ENCODE assay signal across 27 mouse cellular contexts in the genomic region with DNA sequence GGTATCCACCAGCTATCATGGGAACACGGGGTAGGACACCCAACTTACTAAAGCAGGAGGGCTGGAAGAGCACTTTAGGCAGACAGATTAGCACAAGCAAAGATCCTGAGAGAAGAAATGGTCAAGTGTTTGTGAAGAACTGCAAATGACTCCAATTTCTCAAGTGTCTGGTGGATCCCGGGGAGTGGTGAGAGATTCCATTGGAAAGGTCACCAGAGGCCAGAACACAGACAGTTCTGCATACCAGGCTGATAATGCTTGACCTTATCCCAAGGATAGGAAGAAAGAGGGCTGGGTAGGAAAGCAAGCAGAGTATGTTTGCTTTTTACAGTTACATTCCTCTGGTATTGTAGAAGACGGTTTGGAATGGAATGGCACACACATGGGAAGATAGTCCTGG.
DNase-seq lines count a peak whose midpoint lies in the region; ATAC-seq and TF ChIP-seq lines count a peak whose summit lies in the region.
"Had no signal": no experiment of that assay in that cellular context is flagged by ENCODE, and none has a peak within 500 bp of the region (broad histone marks: within the 10 kb centered on the region; RNA-seq: fewer than 3 reads in every experiment).

No protein-coding gene starts in this region.

- in situ Hi-C loops in ES-E14 (cut with MboI; ENCODE audit: low sequenced_read_pairs in 2 of 2, unreplicated experiment in 2 of 2): no loop called here

- H3K27ac ChIP-seq in heart, embryonic 12.5 days (ENCODE audit: poor library complexity, severe bottlenecking): 0 out of 2 replicates have a peak overlapping the region, but pooled peaks have one; percentile 23
- H3K27ac ChIP-seq in ES-E14 (ENCODE audit: insufficient read depth, low read depth, low read length, poor library complexity, severe bottlenecking): no peak overlapping the region
- H3K27ac ChIP-seq: embryonic facial prominence, embryonic 10.5 days; embryonic facial prominence, embryonic 15.5 days; forebrain, embryonic 13.5 days; kidney, embryonic 15.5 days; limb, embryonic 12.5 days; liver, embryonic 15.5 days; neural tube, embryonic 15.5 days had no signal

- no peaks in the 10 kb centered on the region for H3K36me3 ChIP-seq in heart, embryonic 12.5 days
- H3K36me3 ChIP-seq in ES-E14 (ENCODE audit: control insufficient read depth, insufficient read depth, low read length, poor library complexity, severe bottlenecking): no peaks in the 10 kb centered on the region
- H3K36me3 ChIP-seq: embryonic facial prominence, embryonic 10.5 days; embryonic facial prominence, embryonic 15.5 days; kidney, embryonic 15.5 days; limb, embryonic 12.5 days; liver, embryonic 15.5 days; neural tube, embryonic 15.5 days had no signal

- no peak overlapping the region for H3K4me3 ChIP-seq in heart, embryonic 12.5 days
- H3K4me3 ChIP-seq in ES-E14 (ENCODE audit: insufficient read depth in 1 of 2, low read depth in 1 of 2, low read length in 2 of 2, poor library complexity in 1 of 2, severe bottlenecking in 1 of 2): no peak overlapping the region
- H3K4me3 ChIP-seq: embryonic facial prominence, embryonic 10.5 days; embryonic facial prominence, embryonic 15.5 days; forebrain, embryonic 13.5 days; kidney, embryonic 15.5 days; limb, embryonic 12.5 days; liver, embryonic 15.5 days; neural tube, embryonic 15.5 days had no signal

- no peak overlapping the region for H3K4me2 ChIP-seq in heart, embryonic 12.5 days
- H3K4me2 ChIP-seq: embryonic facial prominence, embryonic 15.5 days; forebrain, embryonic 13.5 days; kidney, embryonic 15.5 days; limb, embryonic 12.5 days; liver, embryonic 15.5 days; lung, embryonic 14.5 days; neural tube, embryonic 15.5 days had no signal

- no peaks in the 10 kb centered on the region for H3K27me3 ChIP-seq in heart, embryonic 12.5 days (replicated peaks)
- H3K27me3 ChIP-seq: CH12.LX; embryonic facial prominence, embryonic 15.5 days; forebrain, embryonic 13.5 days; kidney, embryonic 15.5 days; limb, embryonic 12.5 days; liver, embryonic 15.5 days; neural tube, embryonic 15.5 days had no signal

- peaks cover 17% of the 10 kb centered on the region for H3K4me1 ChIP-seq in heart, embryonic 12.5 days (replicated peaks)
- 0 out of 4 replicates have a peak, but pooled peaks cover 0 to 3% of the 10 kb centered on the region in 2 experiments for H3K4me1 ChIP-seq in ES-E14 (ENCODE audit: control insufficient read depth in 2 of 2, insufficient read depth in 2 of 2, low read length in 2 of 2, poor library complexity in 1 of 2)
- H3K4me1 ChIP-seq: embryonic facial prominence, embryonic 10.5 days; embryonic facial prominence, embryonic 15.5 days; forebrain, embryonic 13.5 days; kidney, embryonic 15.5 days; limb, embryonic 12.5 days; liver, embryonic 15.5 days; neural tube, embryonic 15.5 days had no signal

- H3K9ac ChIP-seq in heart, embryonic 12.5 days: no peak overlapping the region
- no peak overlapping the region for H3K9ac ChIP-seq in ES-E14 (ENCODE audit: insufficient read depth, low read depth, low read length, poor library complexity, severe bottlenecking)
- H3K9ac ChIP-seq: embryonic facial prominence, embryonic 15.5 days; forebrain, embryonic 13.5 days; kidney, embryonic 15.5 days; limb, embryonic 12.5 days; liver, embryonic 15.5 days; lung, embryonic 14.5 days; neural tube, embryonic 15.5 days had no signal

- no peaks in the 10 kb centered on the region for H3K9me3 ChIP-seq in heart, embryonic 12.5 days (replicated peaks)
- no peaks in the 10 kb centered on the region for H3K9me3 ChIP-seq in ES-E14 (ENCODE audit: control insufficient read depth, insufficient read depth, low read depth, low read length)
- H3K9me3 ChIP-seq: embryonic facial prominence, embryonic 10.5 days; embryonic facial prominence, embryonic 15.5 days; forebrain, embryonic 13.5 days; kidney, embryonic 15.5 days; limb, embryonic 12.5 days; liver, embryonic 15.5 days; neural tube, embryonic 15.5 days had no signal

- no peak for ATAC-seq in heart, embryonic 12.5 days (ENCODE audit: insufficient number of reproducible peaks, low FRiP score)
- ATAC-seq: forebrain, embryonic 13.5 days; hindbrain, embryonic 16.5 days had no signal

- WGBS in heart, embryonic 12.5 days: 25% methylated on average over 3 of the region's 3 CpGs

- DNase-seq in adrenal gland, adult (ENCODE audit: inconsistent age in 2 of 2, low spot score in 1 of 2): peak; percentile 40 to 71
- DNase-seq in adrenal gland, postnatal 25 days: no peak
- DNase-seq in heart, adult 8-10 months (ENCODE audit: low spot score): no peak
- DNase-seq in ES-E14 (ENCODE audit: low read depth, low spot score): peak; percentile 13
- peak; percentile 61 for DNase-seq in yolk sac, embryonic 10.5 days (ENCODE audit: low spot score)
- DNase-seq in urinary bladder, postnatal 36 days (ENCODE audit: low spot score in 2 of 2): no peak
- DNase-seq: adrenal gland, postnatal 14 days; cerebellum, adult 11-12 months; cerebellum, postnatal 10 days; gastrocnemius, postnatal 10 days; kidney, adult 18-20 months; kidney, postnatal 25 days; lung, embryonic 14.5 days; lung, postnatal 14 days; midbrain, embryonic 14.5 days; right cerebral cortex, adult 18-20 months; thymus, postnatal 4 days had no signal

TF ChIP-seq in ES-E14, 5 proteins besides CTCF, POLR2A, EP300 and RAD21:
- TF ChIP-seq HCFC1 (IDR thresholded peaks at IDR 0.05; ENCODE audit: borderline replicate concordance, insufficient read depth, low read length) (no peak), ZNF384 (IDR thresholded peaks at IDR 0.05; ENCODE audit: low read depth, low read length) (no peak), MAFK (IDR thresholded peaks at IDR 0.05; ENCODE audit: insufficient read depth, low read depth, low read length) (no peak), CHD2 (IDR thresholded peaks at IDR 0.05; ENCODE audit: low read depth, low read length) (no peak), ZC3H11A (IDR thresholded peaks at IDR 0.05; ENCODE audit: borderline replicate concordance, low read depth, low read length) (no peak)

Comparison
In these comparisons a context has a peak if more than half of its experiments do, and no peak if none do; other contexts are left out.
1. DNase-seq: peak in adrenal gland, adult (2 of 2), ES-E14 (single experiment) and yolk sac, embryonic 10.5 days (single experiment); none in adrenal gland, postnatal 25 days (single experiment), heart, adult 8-10 months (single experiment) and urinary bladder, postnatal 36 days (0 of 2).